Mouse (Mus musculus) hindbrain, embryonic 16.5 days (tissue): ENCODE results near the gene Wdfy1. TPM values are rescaled to one million over a fixed set of nuclear protein-coding genes. Genes with fewer than 3 reads are reported as not detected.

Experiments used
- ATAC-seq: fragments of 200-750 bp; cut with Nextera tagmentation; 2 replicates; pipeline ENCODE4 v1.8.0; 2017; ENCODE audit warnings: moderate TSS enrichment, moderate library complexity
- H3K27ac ChIP-seq: fragments of 300-500 bp; sonication (generic); 2 replicates; pipeline ENCODE4 v1.5.1; 2014; ENCODE audit warnings: low read depth, mild to moderate bottlenecking, control low read depth, low read length, moderate library complexity
- H3K27me3 ChIP-seq: fragments of 300-500 bp; sonication (generic); replicated peaks from 2 replicates; pipeline ENCODE4 v1.6.1; 2014; ENCODE audit warnings: low read length; ENCODE audit not compliant: control insufficient read depth, insufficient read depth
- H3K36me3 ChIP-seq: fragments of 300-500 bp; sonication (generic); 2 replicates; pipeline ENCODE4 v1.6.1; 2014; ENCODE audit warnings: mild to moderate bottlenecking, low read length, moderate library complexity, mixed read lengths; ENCODE audit not compliant: control insufficient read depth, insufficient read depth
- H3K4me1 ChIP-seq: fragments of 300-500 bp; sonication (generic); 2 replicates; pipeline ENCODE4 v1.6.1; 2014; ENCODE audit warnings: low read depth, low read length; ENCODE audit not compliant: control insufficient read depth, insufficient read depth
- H3K4me2 ChIP-seq: fragments of 300-500 bp; sonication (generic); 2 replicates; pipeline ENCODE4 v1.6.1; 2014; ENCODE audit warnings: mild to moderate bottlenecking, low read length, control low read depth, moderate library complexity
- H3K4me3 ChIP-seq: fragments of 300-500 bp; sonication (generic); 2 replicates; pipeline ENCODE4 v1.5.1; 2014; ENCODE audit warnings: mild to moderate bottlenecking, low read length, control low read depth, moderate library complexity
- H3K9ac ChIP-seq: fragments of 300-500 bp; sonication (generic); 2 replicates; pipeline ENCODE4 v1.6.1; 2014; ENCODE audit warnings: low read depth, mild to moderate bottlenecking, control low read depth, low read length, moderate library complexity
- H3K9me3 ChIP-seq: fragments of 300-500 bp; sonication (generic); 2 replicates; pipeline ENCODE4 v1.6.1; 2014; ENCODE audit warnings: mild to moderate bottlenecking, low read length, moderate library complexity; ENCODE audit not compliant: control insufficient read depth
- WGBS: fragments of 180-500 bp; shearing (Covaris S2); extraction: QIAGEN DNeasy Blood & Tissue Kit; methylation state at CpG from one replicate; pipeline ENCODE4 v1.1.7; 2014; 5-methylcytosine and 5-hydroxymethylcytosine counted together
- polyA plus RNA-seq: library from polyadenylated mRNA; unstranded; fragments of >200 nt; fragmentation: Nextera tagmentation; extraction: Ambion mirVana; gene quantifications from 2 replicates; pipeline ENCODE4 v1.2.1, GENCODE M21; 2015

Wdfy1 gene
- polyA plus RNA-seq, 1 experiment from 2014 or later = 108 TPM

GRCm38 (mm10) chr1:79762282-79763250, 13.4 kb downstream of the Wdfy1 start:
- peaks cover 17% of the 10 kb centered on the region for H3K4me1 ChIP-seq
- ATAC-seq = no peak
- H3K4me3 ChIP-seq = peak overlapping the region; percentile 79
- H3K36me3 ChIP-seq = no peaks in the 10 kb centered on the region
- H3K4me2 ChIP-seq = peak overlapping the region; percentile 65
- 63% methylated on average over 16 of the region's 16 CpGs for WGBS
- H3K27ac ChIP-seq = peak overlapping the region; percentile 49; the same call in 1 of the 2 replicates
- H3K9me3 ChIP-seq = no peaks in the 10 kb centered on the region
- H3K27me3 ChIP-seq = no peaks in the 10 kb centered on the region
- H3K9ac ChIP-seq = peak overlapping the region; percentile 91

- Histone ChIP-seq H3K9me3 (no peaks in the 10 kb centered on the region), H3K9ac (peak overlapping the region; percentile 91), H3K27me3 (no peaks in the 10 kb centered on the region), H3K4me2 (peak overlapping the region; percentile 65), H3K4me3 (peak overlapping the region; percentile 79), H3K27ac (peak overlapping the region; percentile 42; the same call in 1 of the 2 replicates), H3K4me1 (peaks cover 22% of the 10 kb centered on the region), H3K36me3 (no peaks in the 10 kb centered on the region)
- WGBS = 0% methylated on average over 6 of the region's 6 CpGs
- peak; percentile 67 for ATAC-seq
Observed at GRCm38 (mm10) chr1:79761917-79762271, 14.0 kb downstream of the Wdfy1 start.

DNA sequence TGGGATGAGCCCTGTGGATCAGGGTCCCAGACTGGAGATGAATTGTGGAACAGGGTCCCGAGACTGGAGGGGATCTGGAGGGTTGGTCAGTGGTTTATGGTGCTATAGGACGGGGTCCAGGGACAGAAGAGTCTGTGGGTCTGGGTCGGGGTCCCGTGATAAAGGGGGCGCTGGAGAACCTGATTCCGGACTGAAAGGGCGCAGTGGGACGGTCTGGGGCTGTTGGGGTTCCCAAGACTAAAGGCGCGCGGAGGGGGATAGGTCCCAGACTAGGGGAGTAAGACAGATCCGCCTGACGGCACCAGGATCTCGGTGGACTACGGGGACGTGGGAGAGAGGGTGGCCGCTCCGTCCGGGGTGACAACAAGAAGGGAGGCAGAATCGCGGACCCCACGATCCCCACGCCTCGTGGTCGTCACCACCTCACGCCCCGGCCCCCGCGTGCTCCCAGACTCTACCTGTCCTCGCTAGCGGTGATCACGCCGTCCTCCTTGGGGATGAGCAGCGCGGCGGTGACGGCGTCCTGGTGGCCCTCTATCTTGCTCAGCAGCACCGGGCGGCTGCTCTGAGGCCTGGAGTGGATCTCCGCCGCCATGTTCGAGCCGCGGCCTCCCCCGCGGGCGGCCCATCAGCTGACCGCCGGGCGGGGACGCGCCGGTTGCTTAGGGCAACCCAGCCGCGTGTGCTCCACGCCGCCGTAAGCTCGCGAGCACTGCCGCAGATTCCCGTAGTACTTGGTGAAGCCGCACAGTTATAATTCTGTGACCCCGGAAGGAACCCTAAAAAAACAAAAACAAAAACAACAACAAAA, 14.6 kb downstream of the Wdfy1 start:
- H3K36me3 ChIP-seq = no peaks in the 10 kb centered on the region
- ATAC-seq = peak; percentile 96
- peak overlapping the region; percentile 79 for H3K4me3 ChIP-seq
- under 1% methylated on average over 64 of the region's 65 CpGs for WGBS
- H3K9me3 ChIP-seq = no peaks in the 10 kb centered on the region
- H3K4me2 ChIP-seq = peak overlapping the region; percentile 86
- peak overlapping the region; percentile 91 for H3K9ac ChIP-seq
- H3K27ac ChIP-seq = peak overlapping the region; percentile 62
- H3K27me3 ChIP-seq = no peaks in the 10 kb centered on the region
- peaks cover 22% of the 10 kb centered on the region for H3K4me1 ChIP-seq

DNA sequence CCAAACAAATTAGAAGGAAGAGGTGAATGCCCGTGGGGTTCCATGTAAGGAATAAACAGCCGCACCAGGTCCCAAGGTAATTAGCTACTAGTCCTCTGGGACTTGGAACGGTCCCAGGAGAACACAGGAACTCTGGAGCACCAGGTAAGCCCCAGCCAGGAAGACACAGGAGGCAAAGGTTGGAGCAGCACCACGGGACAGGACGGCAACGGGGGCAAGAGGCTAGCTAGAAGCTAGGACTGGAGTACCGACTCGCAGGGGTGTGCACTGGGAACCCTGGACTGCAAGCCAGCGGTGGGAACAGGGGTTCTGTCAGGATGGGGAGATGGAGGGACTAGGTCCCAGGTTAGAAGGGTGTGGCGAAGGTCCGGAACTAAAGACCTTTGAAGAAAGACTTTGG, 15.3 kb downstream of the Wdfy1 start:
- Histone ChIP-seq H3K9me3 (no peaks in the 10 kb centered on the region), H3K27me3 (no peaks in the 10 kb centered on the region), H3K4me3 (peak overlapping the region; percentile 79), H3K4me2 (peak overlapping the region; percentile 86), H3K36me3 (no peaks in the 10 kb centered on the region), H3K27ac (no peak overlapping the region), H3K4me1 (peaks cover 22% of the 10 kb centered on the region), H3K9ac (peak overlapping the region; percentile 91)
- 8% methylated on average over 11 of the region's 11 CpGs for WGBS
- ATAC-seq = peak; percentile 11; the same call in 1 of the 2 replicates

DNA sequence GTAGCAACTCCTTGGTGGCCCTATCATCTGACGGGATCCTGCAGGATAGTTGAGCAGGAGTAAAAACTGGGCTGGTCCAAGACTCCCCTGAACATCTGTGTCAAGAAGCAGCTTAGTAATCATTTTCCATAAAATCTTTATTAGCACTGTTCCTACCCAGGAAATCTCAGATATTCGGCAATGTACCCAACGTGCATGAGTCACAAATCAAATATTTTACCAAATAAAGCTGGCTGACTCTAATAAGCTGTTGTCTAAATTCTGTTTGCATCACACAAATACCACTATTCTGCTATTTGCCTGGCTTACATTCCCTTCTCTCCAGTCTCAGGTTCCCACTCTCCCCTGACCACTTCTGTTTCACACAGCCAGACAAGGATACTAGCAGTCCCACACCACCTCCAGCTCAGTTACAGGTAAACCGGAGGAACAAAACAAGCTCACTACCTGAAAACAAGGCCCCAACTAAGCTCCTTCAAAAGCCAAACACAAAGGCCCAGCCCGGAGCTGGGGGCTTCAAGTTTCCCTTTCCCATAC, 16.4 kb downstream of the Wdfy1 start:
- H3K9ac ChIP-seq = peak overlapping the region; percentile 33
- H3K36me3 ChIP-seq = no peaks in the 10 kb centered on the region
- no peak for ATAC-seq
- H3K27me3 ChIP-seq = no peaks in the 10 kb centered on the region
- WGBS = 66% methylated on average over 5 of the region's 5 CpGs
- H3K4me2 ChIP-seq = peak overlapping the region; percentile 86
- H3K4me3 ChIP-seq = peak overlapping the region; percentile 12; the same call in 1 of the 2 replicates
- peaks cover 22% of the 10 kb centered on the region for H3K4me1 ChIP-seq
- H3K27ac ChIP-seq = no peak overlapping the region
- H3K9me3 ChIP-seq = no peaks in the 10 kb centered on the region

DNA sequence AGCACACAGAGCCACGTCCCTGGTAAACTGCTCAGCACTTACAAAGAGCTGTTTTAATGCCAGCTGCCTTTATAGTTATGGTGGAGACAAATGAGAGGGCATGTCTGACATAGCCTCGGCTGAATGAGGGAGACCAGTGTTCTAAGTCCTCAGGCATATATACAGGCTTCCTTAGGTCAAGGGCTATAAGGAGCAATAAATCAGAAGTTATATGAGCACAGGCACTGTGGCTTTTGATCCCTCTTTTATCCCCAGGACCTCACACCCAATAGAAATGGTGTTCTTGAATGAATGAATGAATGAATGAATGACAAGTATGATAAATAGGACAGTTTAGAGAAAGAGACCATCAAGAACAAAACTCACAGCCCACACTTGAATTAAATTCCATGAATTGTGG, 16.9 kb downstream of the Wdfy1 start:
- Histone ChIP-seq H3K27ac (no peak overlapping the region), H3K4me1 (peaks cover 22% of the 10 kb centered on the region), H3K4me2 (no peak overlapping the region; the same call in 1 of the 2 replicates), H3K9ac (no peak overlapping the region), H3K27me3 (no peaks in the 10 kb centered on the region), H3K9me3 (no peaks in the 10 kb centered on the region), H3K36me3 (no peaks in the 10 kb centered on the region), H3K4me3 (no peak overlapping the region)
- ATAC-seq = no peak
- 39% methylated on average over 2 of the region's 2 CpGs for WGBS

GRCm38 (mm10) chr1:79757597-79757996, 18.3 kb downstream of the Wdfy1 start:
- 80% methylated on average over 4 of the region's 4 CpGs for WGBS
- Histone ChIP-seq H3K9me3 (no peaks in the 10 kb centered on the region), H3K9ac (no peak overlapping the region), H3K27ac (no peak overlapping the region), H3K27me3 (no peaks in the 10 kb centered on the region), H3K4me2 (no peak overlapping the region), H3K4me1 (peaks cover 22% of the 10 kb centered on the region), H3K36me3 (no peaks in the 10 kb centered on the region), H3K4me3 (no peak overlapping the region)
- ATAC-seq = no peak

DNA sequence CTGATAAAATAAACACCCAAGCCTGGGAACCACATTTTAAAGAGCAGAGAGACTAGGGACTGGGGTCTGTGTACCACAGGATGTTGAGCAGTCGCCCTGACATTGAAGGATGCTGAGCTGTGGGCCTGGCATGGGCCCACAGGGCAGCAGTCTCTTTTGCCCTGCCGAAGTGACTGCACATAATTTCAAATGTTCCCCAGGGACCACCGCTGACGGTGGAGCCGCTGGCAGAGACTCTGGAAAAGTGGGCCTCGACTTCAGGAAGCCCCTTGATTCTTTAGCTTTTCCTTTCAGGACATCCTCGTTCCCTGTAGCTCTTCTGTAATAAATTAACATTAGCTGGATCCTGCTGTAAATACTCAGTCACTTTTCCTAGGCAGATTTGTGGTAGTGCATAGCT, 18.8 kb downstream of the Wdfy1 start:
- ATAC-seq = no peak
- Histone ChIP-seq H3K36me3 (no peaks in the 10 kb centered on the region), H3K9me3 (no peaks in the 10 kb centered on the region), H3K4me2 (no peak overlapping the region), H3K27ac (no peak overlapping the region; the same call in 1 of the 2 replicates), H3K4me1 (peaks cover 18% of the 10 kb centered on the region), H3K9ac (no peak overlapping the region), H3K27me3 (no peaks in the 10 kb centered on the region), H3K4me3 (no peak overlapping the region)
- WGBS = 49% methylated on average over 7 of the region's 7 CpGs
